Mouse (Mus musculus): ENCODE measurements around the gene Exosc10. TPM values are rescaled to one million over a fixed set of nuclear protein-coding genes. Genes with fewer than 3 reads are reported as not detected.

Gene Exosc10
- total RNA-seq, 1 experiment: 78.4 TPM

DNA sequence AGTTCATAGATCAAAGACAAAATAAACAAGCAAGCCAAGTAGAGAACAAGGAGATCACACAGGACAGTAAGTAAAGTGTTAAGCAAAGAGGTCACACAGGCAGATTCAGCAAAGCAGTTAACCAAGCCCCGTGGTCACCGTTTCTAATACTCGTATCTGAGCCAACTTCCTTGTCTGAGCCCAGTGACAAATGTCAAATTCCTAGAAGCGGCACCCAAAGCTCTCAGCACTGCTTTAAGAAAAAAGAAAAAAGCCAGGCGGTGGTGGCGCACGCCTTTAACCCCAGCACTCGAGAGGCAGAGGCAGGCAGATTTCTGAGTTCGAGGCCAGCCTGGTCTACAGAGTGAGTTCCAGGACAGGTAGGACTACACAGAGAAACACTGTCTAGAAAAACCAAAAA is 28.4 kb downstream of the Exosc10 start:
- Histone ChIP-seq H3K9ac (ENCODE audit: insufficient read depth, low read depth, low read length, poor library complexity, severe bottlenecking) (no peak overlapping the region), H3K4me3 (ENCODE audit: insufficient read depth in 1 of 2, low read depth in 1 of 2, low read length in 2 of 2, poor library complexity in 1 of 2, severe bottlenecking in 1 of 2) (no peak overlapping the region), H3K4me1 (ENCODE audit: control insufficient read depth in 2 of 2, insufficient read depth in 2 of 2, low read length in 2 of 2, poor library complexity in 1 of 2) (peaks cover 0 to 10% of the 10 kb centered on the region in 2 experiments; a peak in 1 of 4 replicates), H3K36me3 (ENCODE audit: control insufficient read depth, insufficient read depth, low read length, poor library complexity, severe bottlenecking) (peaks cover 12% of the 10 kb centered on the region), H3K9me3 (ENCODE audit: control insufficient read depth, insufficient read depth, low read depth, low read length) (no peaks in the 10 kb centered on the region), H3K27ac (ENCODE audit: insufficient read depth, low read depth, low read length, poor library complexity, severe bottlenecking) (no peak overlapping the region)
- DNase-seq (ENCODE audit: low read depth, low spot score): no peak
- no peak for TF ChIP-seq ZNF384 (IDR thresholded peaks at IDR 0.05; ENCODE audit: low read depth, low read length)
- TF ChIP-seq HCFC1 (IDR thresholded peaks at IDR 0.05; ENCODE audit: borderline replicate concordance, insufficient read depth, low read length): no peak
- TF ChIP-seq CHD2 (IDR thresholded peaks at IDR 0.05; ENCODE audit: low read depth, low read length): no peak
- no peak for TF ChIP-seq ZC3H11A (IDR thresholded peaks at IDR 0.05; ENCODE audit: borderline replicate concordance, low read depth, low read length)
- no peak for TF ChIP-seq MAFK (IDR thresholded peaks at IDR 0.05; ENCODE audit: insufficient read depth, low read depth, low read length)
- in situ Hi-C loops (cut with MboI; ENCODE audit: low sequenced_read_pairs in 2 of 2, unreplicated experiment in 2 of 2): no loop called here

DNA sequence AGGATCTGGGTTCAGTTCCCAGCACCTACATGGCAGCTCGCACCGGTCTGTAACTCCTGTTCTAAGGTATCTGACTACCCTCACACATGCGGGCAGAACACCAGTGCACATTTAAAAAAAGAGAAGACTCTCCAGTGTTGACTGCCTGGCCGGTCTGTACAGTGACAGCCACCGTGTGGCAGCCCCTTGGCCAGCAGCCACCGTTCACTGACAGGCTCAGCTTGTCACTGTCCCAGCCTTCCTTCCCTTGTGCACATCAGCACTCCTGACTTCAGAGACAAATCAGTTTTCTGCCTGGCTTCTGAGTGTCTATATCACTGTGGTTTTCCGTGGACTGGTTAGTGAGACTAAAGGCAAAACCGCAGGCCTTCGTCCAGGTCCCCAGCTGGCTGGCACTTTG is 30.6 kb downstream of the Exosc10 start:
- in situ Hi-C loops (cut with MboI; ENCODE audit: low sequenced_read_pairs in 2 of 2, unreplicated experiment in 2 of 2): no loop called here
- TF ChIP-seq HCFC1 (IDR thresholded peaks at IDR 0.05; ENCODE audit: borderline replicate concordance, insufficient read depth, low read length) (no peak), ZC3H11A (IDR thresholded peaks at IDR 0.05; ENCODE audit: borderline replicate concordance, low read depth, low read length) (no peak), ZNF384 (IDR thresholded peaks at IDR 0.05; ENCODE audit: low read depth, low read length) (no peak), MAFK (IDR thresholded peaks at IDR 0.05; ENCODE audit: insufficient read depth, low read depth, low read length) (no peak), CHD2 (IDR thresholded peaks at IDR 0.05; ENCODE audit: low read depth, low read length) (no peak)
- no peak overlapping the region for H3K9ac ChIP-seq (ENCODE audit: insufficient read depth, low read depth, low read length, poor library complexity, severe bottlenecking)
- DNase-seq (ENCODE audit: low read depth, low spot score): no peak
- H3K36me3 ChIP-seq (ENCODE audit: control insufficient read depth, insufficient read depth, low read length, poor library complexity, severe bottlenecking): peaks cover 14% of the 10 kb centered on the region
- no peak overlapping the region for H3K27ac ChIP-seq (ENCODE audit: insufficient read depth, low read depth, low read length, poor library complexity, severe bottlenecking)
- H3K9me3 ChIP-seq (ENCODE audit: control insufficient read depth, insufficient read depth, low read depth, low read length): no peaks in the 10 kb centered on the region
- H3K4me3 ChIP-seq (ENCODE audit: insufficient read depth in 1 of 2, low read depth in 1 of 2, low read length in 2 of 2, poor library complexity in 1 of 2, severe bottlenecking in 1 of 2): no peak overlapping the region
- H3K4me1 ChIP-seq (ENCODE audit: control insufficient read depth in 2 of 2, insufficient read depth in 2 of 2, low read length in 2 of 2, poor library complexity in 1 of 2): peaks cover 0 to 17% of the 10 kb centered on the region in 2 experiments; a peak in 1 of 4 replicates

GRCm38 (mm10) chr4:148589565-148589964 is 31.3 kb downstream of the Exosc10 start:
- in situ Hi-C loops (cut with MboI; ENCODE audit: low sequenced_read_pairs in 2 of 2, unreplicated experiment in 2 of 2): no loop called here
- Histone ChIP-seq H3K4me3 (ENCODE audit: insufficient read depth in 1 of 2, low read depth in 1 of 2, low read length in 2 of 2, poor library complexity in 1 of 2, severe bottlenecking in 1 of 2) (no peak overlapping the region), H3K9ac (ENCODE audit: insufficient read depth, low read depth, low read length, poor library complexity, severe bottlenecking) (0 out of 2 replicates have a peak overlapping the region, but pooled peaks have one; percentile 34), H3K27ac (ENCODE audit: insufficient read depth, low read depth, low read length, poor library complexity, severe bottlenecking) (no peak overlapping the region), H3K36me3 (ENCODE audit: control insufficient read depth, insufficient read depth, low read length, poor library complexity, severe bottlenecking) (peaks cover 21% of the 10 kb centered on the region), H3K9me3 (ENCODE audit: control insufficient read depth, insufficient read depth, low read depth, low read length) (no peaks in the 10 kb centered on the region), H3K4me1 (ENCODE audit: control insufficient read depth in 2 of 2, insufficient read depth in 2 of 2, low read length in 2 of 2, poor library complexity in 1 of 2) (peaks cover 0 to 17% of the 10 kb centered on the region in 2 experiments; a peak in 1 of 4 replicates)
- no peak for TF ChIP-seq CHD2 (IDR thresholded peaks at IDR 0.05; ENCODE audit: low read depth, low read length)
- TF ChIP-seq MAFK (IDR thresholded peaks at IDR 0.05; ENCODE audit: insufficient read depth, low read depth, low read length): no peak
- TF ChIP-seq ZC3H11A (IDR thresholded peaks at IDR 0.05; ENCODE audit: borderline replicate concordance, low read depth, low read length): no peak
- TF ChIP-seq HCFC1 (IDR thresholded peaks at IDR 0.05; ENCODE audit: borderline replicate concordance, insufficient read depth, low read length): no peak
- no peak for TF ChIP-seq ZNF384 (IDR thresholded peaks at IDR 0.05; ENCODE audit: low read depth, low read length)
- DNase-seq (ENCODE audit: low read depth, low spot score): no peak

- H3K27ac ChIP-seq (ENCODE audit: insufficient read depth, low read depth, low read length, poor library complexity, severe bottlenecking): peak overlapping the region; percentile 17; the same call in 1 of the 2 replicates
- no peak for DNase-seq (ENCODE audit: low read depth, low spot score)
Observed at GRCm38 (mm10) chr4:148590421-148591170, 32.4 kb downstream of the Exosc10 start.

More at GRCm38 (mm10) chr4:148590421-148591170, 32.4 kb downstream of the Exosc10 start:
- no peak for TF ChIP-seq CHD2 (IDR thresholded peaks at IDR 0.05; ENCODE audit: low read depth, low read length)
- TF ChIP-seq ZC3H11A (IDR thresholded peaks at IDR 0.05; ENCODE audit: borderline replicate concordance, low read depth, low read length): no peak
- no peak for TF ChIP-seq MAFK (IDR thresholded peaks at IDR 0.05; ENCODE audit: insufficient read depth, low read depth, low read length)
- no peak; the same call in 1 of the 2 replicates for TF ChIP-seq ZNF384 (IDR thresholded peaks at IDR 0.05; ENCODE audit: low read depth, low read length)
- TF ChIP-seq HCFC1 (IDR thresholded peaks at IDR 0.05; ENCODE audit: borderline replicate concordance, insufficient read depth, low read length): no peak
- Histone ChIP-seq H3K9ac (ENCODE audit: insufficient read depth, low read depth, low read length, poor library complexity, severe bottlenecking) (peak overlapping the region; percentile 70; the same call in 1 of the 2 replicates), H3K4me1 (ENCODE audit: control insufficient read depth in 2 of 2, insufficient read depth in 2 of 2, low read length in 2 of 2, poor library complexity in 1 of 2) (peaks cover 0 to 17% of the 10 kb centered on the region in 2 experiments; a peak in 1 of 4 replicates), H3K4me3 (ENCODE audit: insufficient read depth in 1 of 2, low read depth in 1 of 2, low read length in 2 of 2, poor library complexity in 1 of 2, severe bottlenecking in 1 of 2) (peak overlapping the region; percentile 49 to 54), H3K36me3 (ENCODE audit: control insufficient read depth, insufficient read depth, low read length, poor library complexity, severe bottlenecking) (peaks cover 30% of the 10 kb centered on the region), H3K9me3 (ENCODE audit: control insufficient read depth, insufficient read depth, low read depth, low read length) (no peaks in the 10 kb centered on the region)
- in situ Hi-C loops (cut with MboI; ENCODE audit: low sequenced_read_pairs in 2 of 2, unreplicated experiment in 2 of 2): no loop called here
